Mouse (Mus musculus) v-Abl transformed pro-B cells (cell line): Measurements from ENCODE around the gene Chrna9.

Source experiments
- in situ Hi-C, 2 experiments: fragments of 400-800 bp; cut with MboI; formaldehyde crosslinking; loops; one replicate each; pipeline ENCODE4 v1.15.1; 2025; ENCODE audit not compliant: unreplicated experiment in 2 of 2

Chrna9 gene

GRCm38 (mm10) chr5:65916930-65917329 is 17.8 kb upstream of the Chrna9 start:
- in situ Hi-C loops, result no loop called here

DNA sequence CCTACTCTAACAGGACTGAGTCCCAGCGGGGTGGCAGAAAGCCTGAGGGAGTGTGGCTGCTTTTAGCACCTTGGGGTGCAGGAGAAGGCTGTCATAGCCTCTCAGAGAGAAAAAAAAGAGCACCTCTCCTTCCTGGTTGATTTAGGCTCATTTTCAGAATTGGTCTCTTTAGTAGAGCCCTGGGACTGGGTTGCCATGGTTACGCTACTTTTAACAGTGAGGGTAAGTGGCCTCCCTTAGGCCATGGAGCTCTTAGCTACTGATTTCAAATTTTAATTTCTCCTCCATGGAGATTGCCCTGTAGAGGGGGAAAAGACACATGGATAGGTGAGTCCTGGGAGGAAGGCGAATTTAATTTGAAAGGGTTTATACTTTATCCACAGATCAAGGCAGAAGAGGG is 16.1 kb upstream of the Chrna9 start:
- in situ Hi-C loops, result no loop called here

DNA sequence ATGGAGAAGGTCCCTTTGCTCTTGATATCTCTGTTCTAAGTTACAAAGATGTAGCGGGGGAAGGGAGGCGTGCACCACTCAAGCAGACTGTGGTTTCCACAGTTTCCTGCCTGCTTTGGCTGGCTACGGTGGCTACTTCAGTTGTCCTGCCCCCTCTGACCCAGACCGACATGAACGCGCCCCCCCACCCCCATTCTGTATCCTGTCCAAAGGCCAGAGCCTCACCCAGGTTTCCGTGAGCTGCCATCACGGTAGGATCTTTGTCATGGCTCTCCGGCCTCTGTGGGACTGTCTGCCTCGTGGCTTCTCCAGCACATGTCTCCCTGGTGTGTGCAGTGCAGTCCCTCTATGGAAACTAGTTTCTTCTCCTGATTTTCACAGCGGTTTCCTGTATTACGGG is 15.4 kb upstream of the Chrna9 start:
- in situ Hi-C loops, result no loop called here

- in situ Hi-C loops, result no loop called here
Observed at GRCm38 (mm10) chr5:65919904-65920303, 14.8 kb upstream of the Chrna9 start.

DNA sequence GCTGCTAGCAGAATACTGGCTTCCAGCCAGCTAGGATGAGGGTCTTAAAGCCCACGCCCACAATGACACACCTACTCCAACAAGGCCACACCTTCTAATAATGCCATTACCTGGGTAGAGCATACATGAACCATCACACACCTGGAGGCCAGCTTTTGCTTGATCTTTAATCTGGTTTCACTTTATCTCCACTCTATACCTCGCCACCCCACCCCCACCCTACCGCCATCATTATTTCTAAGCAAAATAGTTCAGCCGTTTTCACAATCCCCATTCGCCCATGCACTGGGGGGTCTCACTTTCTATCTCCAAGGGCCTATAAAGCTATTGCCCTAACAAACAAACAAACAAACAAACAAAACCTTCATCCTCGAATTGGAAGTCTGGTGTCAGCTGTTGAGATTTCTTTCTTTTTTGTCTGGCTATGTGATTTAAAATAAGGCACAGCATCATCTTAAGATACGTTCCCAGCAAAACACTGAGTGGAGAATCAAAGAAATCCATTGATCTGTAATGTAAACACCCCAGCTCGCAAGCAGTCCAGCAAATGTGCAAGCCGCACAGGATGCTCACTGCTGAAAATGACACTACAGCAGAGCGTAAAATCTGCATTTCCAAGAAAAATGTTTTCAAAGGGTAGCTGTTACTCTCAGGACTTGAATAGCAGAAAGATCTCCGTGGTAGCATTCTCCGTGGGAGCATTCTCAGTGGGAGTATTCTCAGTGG is 13.9 kb upstream of the Chrna9 start:
- in situ Hi-C loops, result no loop called here

DNA sequence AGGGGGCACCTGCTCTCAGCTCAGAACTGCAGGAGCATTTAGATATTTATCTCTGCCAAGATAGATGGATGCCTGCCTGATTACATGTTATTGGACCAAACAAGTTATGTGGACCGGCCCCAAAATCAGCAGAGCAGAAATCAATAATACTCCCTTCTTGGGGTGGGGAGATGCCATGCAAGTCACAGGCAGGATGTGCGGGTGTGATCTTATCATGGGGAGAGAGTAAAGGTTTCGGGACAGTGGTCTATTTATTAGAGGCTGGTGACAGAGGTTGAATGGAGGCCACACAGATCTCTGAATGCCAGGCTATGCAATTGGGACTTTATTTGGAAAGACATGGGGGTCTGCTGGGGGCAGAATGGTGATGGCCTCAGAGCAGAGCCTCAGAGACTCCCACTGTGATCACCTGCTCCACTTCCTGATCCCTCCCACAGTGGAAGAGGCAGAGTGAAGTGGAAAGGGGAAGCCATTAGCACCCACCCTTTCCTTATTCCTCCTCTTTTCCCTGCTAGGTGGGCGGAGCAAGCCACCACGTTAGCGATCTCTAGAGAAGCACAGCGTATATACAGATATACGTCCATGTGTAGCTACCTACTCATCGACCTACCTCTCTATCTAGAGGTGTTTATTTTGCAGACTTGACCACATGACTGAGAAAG is 13.1 kb upstream of the Chrna9 start:
- in situ Hi-C loops, result no loop called here

- in situ Hi-C loops, result loop anchor here in 1 of 2 experiments (25.0 kb wide), 1 partner anchor 414 kb away; no protein-coding TSS in a partner anchor
Observed at GRCm38 (mm10) chr5:65926666-65927065, 8.1 kb upstream of the Chrna9 start.

GRCm38 (mm10) chr5:65929162-65929561 is 5.6 kb upstream of the Chrna9 start:
- in situ Hi-C loops, result loop anchor here in 1 of 2 experiments (25.0 kb wide), 1 partner anchor 417 kb away; no protein-coding TSS in a partner anchor

DNA sequence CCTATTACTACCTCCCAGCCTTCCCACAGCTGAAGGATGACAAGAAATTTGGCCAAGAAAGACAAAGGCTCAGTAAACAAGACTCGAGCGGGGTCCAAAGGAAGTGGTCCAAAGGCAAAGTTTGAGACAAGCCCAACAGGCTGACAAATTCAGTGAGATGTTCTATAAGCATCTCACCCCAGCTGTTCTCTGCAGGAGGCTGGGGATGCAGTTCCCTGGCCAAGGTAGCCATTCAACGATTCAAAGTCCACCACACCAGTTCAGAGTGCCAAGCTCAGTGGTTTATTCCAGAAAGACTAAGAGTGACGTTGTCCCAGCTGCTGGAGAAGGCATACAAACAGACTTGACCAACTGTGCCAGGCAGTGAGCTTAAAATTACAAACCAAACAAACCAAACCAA is 4.5 kb upstream of the Chrna9 start:
- in situ Hi-C loops, result loop anchor here (5.0 to 25.0 kb wide), 3 partner anchors 33 to 418 kb away; partner anchors contain the start of gene Rhoh (in 1 of the 2)

DNA sequence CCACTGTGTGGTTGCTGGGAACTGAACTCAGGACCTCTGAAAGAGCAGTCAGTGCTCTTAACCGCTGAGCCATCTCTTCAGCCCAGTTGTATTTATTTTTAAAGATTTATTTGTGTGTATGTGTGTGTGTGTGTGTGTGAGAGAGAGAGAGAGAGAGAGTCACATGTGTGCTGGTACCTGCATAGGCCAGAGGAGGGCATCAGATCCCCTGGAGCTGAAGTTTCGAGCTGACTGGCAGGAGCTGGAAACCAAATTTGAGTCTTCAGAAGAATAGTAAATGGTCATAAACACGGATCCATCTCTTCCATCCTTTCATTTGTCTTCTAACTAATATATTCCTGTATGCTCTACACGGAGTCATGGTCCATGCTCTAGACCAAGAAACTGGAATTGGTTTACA is 1.5 kb upstream of the Chrna9 start:
- in situ Hi-C loops, result loop anchor here (5.0 to 25.0 kb wide), 3 partner anchors 36 to 421 kb away; partner anchors contain the start of gene Rhoh (in 1 of the 2)

DNA sequence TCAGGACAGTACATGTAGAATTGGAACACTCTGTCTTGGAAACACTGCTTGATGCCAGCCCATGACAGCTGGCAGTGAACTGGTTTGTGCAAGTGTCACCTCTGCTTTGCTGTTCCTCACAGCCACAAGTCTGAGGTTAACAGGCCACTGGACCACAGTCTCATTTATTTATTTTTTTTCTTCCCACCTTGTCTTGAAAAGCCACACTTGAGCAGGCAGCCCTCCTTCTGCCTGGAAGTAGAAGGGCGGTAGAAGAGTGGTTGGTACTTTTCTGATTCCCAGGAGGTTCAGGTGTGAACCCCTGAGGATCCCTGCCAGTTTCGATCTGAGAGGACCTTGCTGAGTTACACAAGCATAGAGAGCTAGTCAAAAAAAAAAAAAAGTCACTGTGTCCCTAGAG is 957 bp upstream of the Chrna9 start:
- in situ Hi-C loops, result loop anchor here (5.0 to 25.0 kb wide), 3 partner anchors 36 to 421 kb away; partner anchors contain the start of gene Rhoh (in 1 of the 2)

- in situ Hi-C loops, result loop anchor here in 1 of 2 experiments (25.0 kb wide), 1 partner anchor 425 kb away; no protein-coding TSS in a partner anchor
Observed at GRCm38 (mm10) chr5:65937011-65937726, 2.4 kb downstream of the Chrna9 start.

DNA sequence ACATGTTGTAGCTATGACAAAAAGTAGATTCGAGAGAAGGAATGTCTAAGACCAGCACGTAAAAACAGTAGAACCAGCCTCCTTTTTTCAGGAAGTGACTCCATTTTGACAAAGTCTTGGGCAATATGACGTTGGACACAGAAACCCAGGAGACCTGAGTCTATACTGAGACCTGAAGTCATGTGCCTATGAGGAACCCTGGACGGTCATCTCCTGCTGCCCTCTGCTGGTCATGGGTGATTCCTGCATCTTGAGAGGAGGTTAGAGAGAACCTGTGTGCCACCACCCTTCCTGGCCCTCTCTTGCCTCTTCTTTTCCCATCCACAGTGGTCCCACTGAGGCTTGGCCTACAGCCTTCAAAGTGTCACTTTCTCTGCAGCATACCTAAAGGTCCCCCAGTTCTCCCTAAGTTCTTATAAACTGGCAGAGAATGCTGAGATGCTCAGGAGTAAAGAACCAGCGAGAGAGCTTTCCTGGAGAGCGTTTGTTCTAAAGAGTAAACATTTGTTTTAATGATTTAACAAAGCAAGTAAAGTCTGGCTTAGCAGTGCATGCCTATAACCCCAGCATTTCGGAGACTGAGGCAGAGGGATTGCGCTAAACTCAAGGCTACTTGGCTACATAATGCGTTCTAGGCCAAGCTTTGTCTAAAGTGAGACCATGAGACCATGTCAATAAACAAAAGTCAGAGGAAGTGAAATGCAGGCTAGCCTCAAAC is 3.4 kb downstream of the Chrna9 start:
- in situ Hi-C loops, result loop anchor here in 1 of 2 experiments (25.0 kb wide), 1 partner anchor 426 kb away; no protein-coding TSS in a partner anchor

DNA sequence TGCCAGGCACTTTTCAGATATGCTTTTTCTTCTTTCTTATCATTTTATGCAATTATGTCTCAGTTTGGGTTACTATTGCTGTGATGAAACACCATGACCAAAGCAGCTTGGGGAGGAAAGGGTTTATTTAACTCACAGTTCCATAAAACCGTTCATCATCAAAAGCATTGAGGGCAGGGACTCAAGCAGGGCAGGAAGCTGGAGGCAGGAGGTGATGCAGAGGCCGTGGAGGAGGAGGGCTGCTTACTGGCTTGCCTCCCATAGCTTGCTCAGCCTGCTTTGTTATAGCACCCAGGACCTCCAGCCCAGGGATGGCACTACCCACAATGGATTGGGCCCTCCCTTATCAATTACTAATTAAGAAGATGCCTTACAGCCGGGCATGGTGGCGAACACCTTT is 6.4 kb downstream of the Chrna9 start:
- in situ Hi-C loops, result loop anchor here (5.0 to 25.0 kb wide), 2 partner anchors 109 to 429 kb away; no protein-coding TSS in a partner anchor

GRCm38 (mm10) chr5:65949822-65950221 is 15.1 kb downstream of the Chrna9 start:
- in situ Hi-C loops, result loop anchor here (10.0 to 25.0 kb wide), 5 partner anchors 245 to 963 kb away; partner anchors contain the start of genes Smim14 (in 1 of the 2) and Ube2k (in 1 of the 2)

DNA sequence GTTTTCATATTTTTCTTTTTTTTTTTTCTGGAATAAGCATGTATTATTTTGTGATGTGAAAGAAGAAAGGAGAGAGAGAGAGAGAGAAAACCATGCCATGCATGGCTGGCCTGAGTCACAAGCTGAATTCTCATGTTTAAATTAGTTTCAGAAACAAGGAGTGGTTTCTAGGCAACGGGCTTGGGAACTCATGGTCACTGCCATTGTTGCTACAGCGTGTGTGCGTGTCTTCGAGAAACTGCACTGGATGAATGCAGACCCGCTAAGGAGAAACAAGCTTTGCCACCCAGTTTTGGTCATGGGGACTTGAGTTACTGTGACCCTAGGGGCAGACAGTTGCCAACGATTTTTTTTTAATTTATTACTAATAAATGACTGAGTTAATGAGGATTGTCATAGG is 15.5 kb downstream of the Chrna9 start:
- in situ Hi-C loops, result loop anchor here (10.0 to 25.0 kb wide), 4 partner anchors 245 to 963 kb away; partner anchors contain the start of genes Smim14 (in 1 of the 2) and Ube2k (in 1 of the 2)

GRCm38 (mm10) chr5:65950679-65951512 is 16.2 kb downstream of the Chrna9 start:
- in situ Hi-C loops, result loop anchor here (10.0 to 25.0 kb wide), 4 partner anchors 246 to 964 kb away; partner anchors contain the start of genes Smim14 (in 1 of the 2) and Ube2k (in 1 of the 2)

- in situ Hi-C loops, result loop anchor here (10.0 to 25.0 kb wide), 4 partner anchors 247 to 964 kb away; partner anchors contain the start of genes Smim14 (in 1 of the 2) and Ube2k (in 1 of the 2)
Observed at GRCm38 (mm10) chr5:65951513-65951909, 16.8 kb downstream of the Chrna9 start.
